Mouse (Mus musculus): Measurements from ENCODE around the gene Ms4a3.

The Ms4a3 gene

DNA sequence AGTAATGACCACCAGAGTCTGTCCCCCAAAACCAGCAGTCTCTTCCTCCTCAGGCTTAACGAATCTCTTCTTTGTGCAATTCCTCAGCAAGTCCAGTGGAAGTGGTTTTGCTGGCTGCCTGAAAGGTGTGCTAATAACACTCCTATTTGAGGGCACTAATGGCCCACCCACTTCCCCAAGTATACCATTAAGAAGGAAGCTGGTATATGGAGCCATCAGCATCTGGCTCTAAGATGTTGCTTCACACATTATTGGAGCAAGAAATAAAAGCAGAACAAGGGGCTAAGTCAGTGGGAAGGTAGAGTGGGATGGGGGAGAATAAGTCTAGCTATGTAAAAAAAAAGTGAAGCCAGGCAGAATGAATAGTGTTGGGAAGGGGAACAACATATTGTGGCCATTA lies at the start of gene Ms4a3:
TSS of gene Ms4a3 (minus strand) at position 120 of the 400 bp plus-strand sequence.
- DNase-seq: no peak

DNA sequence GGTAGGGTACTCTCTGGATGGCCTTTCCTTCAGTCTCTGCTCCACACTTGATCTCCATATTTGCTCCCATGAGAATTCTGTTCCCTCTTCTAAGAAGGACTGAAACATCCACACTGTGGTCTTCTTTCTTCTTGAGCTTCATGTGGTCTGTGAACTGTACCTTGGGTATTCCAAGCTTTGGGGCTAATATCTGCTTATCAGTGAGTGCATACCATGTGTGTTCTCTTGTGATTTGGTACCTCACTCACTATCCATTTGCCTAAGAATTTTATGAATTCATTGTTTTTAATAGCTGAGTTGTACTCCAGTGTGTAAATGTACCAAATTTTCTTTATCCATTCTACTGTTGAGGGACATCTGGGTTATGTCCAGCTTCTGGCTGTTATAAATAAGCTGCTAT lies 20.9 kb upstream of the Ms4a3 start:
- no peak for DNase-seq

DNA sequence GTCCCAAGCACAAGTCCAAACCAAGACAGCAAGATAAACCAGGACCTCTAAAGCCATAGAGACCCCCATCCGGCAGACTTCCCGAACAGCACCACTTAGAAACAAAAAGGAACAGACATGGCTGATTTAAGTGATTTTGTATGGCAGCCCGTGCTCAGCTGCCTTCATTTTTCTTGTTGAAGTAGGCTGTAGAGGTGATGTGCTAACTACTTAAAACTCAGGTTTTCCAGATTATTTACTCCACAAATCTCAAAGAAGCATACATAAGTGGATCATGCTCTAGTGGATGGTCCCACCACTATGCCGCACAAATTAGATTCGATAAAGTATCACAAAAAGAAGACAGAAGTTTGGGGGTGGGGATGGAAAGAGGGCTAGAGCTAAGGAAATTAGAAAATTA lies 19.8 kb upstream of the Ms4a3 start, which contains the start of gene Oosp2:
TSS of gene Oosp2 (minus strand) at position 101 of the 400 bp plus-strand sequence.
- no peak for DNase-seq

DNA sequence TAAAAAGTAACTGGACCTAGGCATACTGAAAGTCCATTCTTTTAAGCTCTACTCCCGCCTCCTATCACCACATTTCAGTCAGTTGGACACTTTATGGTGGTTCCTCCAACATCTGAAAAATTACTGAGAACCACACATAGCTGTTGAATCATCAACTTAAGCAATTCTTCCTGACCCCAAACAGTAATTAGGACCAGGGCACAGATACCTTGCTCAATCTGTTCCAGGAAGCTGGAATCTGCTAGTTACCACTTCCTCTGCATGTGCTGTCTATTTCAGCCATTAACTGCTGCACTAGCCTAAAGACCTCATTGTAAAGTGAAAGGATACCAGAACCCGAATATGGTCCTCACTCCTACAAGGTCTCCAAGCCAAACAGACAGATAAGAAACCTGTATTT lies 18.5 kb upstream of the Ms4a3 start:
- no peak for DNase-seq

DNA sequence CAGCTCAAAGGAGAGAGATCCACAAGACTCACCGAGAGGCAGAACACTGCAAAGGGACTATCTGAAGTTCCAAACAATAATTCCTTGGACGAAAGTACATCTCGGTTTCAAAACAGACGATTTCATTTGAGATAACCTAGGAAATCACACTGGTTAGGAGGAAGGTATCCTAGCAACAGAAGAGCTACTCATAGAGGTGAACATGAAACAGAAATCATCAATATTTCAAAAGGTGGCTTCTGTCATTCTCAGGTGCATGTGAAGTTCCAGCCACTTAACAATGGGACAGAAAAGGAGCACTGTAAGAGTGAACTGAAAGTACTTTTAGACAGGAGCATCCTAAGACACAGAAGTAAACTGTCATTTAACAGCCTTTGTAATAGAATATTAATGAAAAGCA lies 8.9 kb upstream of the Ms4a3 start:
- no peak for DNase-seq

DNA sequence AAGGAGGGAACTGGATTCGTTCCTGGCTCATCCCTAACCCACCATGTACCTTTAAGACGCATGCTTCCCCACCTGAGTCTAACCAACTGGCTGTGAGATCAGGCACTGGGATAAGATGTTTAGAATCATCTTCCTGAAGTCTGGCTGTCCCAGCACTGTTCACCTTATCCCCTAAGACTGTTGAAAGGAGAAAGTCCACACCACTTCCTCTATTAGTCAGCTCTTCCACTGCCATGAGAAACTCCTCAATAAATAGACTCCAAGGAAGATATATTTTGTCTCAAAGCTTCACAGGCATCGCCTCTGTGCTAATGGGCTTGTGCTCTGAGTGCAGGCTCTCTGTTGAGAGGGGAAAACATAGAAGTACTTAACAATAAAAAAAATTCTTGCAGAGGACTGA lies 5.5 kb upstream of the Ms4a3 start:
- DNase-seq: no peak

DNA sequence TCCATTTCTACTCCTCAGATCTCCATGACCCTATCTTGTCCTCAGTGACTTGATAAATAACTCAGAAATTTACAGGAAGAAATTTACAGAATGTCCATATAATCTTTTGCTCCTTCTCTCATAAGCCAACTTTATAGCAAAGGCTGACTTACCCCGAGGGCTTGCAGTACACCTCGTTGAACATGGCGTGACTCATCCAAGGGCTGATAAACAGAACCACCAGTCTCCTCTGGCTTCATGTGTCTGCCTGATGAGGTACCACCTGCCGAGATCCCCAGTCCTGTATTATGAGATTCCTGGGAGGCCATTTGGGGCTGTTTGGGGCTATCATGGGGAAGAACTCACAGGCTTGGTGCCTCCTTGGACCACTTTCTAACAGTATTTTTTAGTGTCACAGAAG lies 1.6 kb downstream of the Ms4a3 start:
- DNase-seq: no peak

DNA sequence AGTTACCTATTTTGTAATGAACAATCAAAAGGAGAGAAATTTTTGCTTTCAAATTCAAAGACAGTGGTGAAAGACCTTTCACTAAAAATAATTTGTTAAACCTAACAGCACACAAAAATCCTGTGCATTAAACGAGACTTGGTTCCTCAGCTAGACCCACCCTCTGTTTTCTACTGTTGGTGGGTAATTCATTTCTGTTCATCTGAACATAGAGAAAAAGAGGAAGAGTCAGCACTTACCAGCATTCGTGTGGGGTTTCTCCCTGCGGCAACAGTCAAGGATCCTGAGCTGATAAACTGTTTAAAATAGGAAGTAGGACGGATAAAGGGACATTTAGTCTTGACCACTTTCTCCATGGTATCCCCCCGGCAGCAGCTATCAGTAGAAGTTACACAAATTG lies 5.1 kb downstream of the Ms4a3 start:
- DNase-seq: no peak

DNA sequence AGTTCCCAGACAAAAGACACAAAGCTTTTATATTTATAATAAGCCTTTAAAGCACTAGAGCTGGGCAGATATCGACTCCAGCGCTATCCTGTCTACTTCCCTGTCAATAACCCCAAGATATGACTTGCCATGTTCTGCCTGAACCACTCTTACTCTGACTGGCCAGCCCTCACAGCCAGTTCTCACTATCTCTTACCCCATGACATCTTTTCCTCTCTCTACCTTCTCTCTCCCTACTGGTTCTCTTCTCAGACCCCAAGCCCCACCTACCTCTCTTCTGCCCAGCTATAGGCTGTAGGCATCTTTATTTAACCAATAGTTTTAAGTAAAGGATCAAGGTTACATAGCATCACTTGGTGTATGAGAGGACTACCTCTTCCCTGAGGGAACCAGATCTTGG lies 6.3 kb downstream of the Ms4a3 start:
- no peak for DNase-seq

DNA sequence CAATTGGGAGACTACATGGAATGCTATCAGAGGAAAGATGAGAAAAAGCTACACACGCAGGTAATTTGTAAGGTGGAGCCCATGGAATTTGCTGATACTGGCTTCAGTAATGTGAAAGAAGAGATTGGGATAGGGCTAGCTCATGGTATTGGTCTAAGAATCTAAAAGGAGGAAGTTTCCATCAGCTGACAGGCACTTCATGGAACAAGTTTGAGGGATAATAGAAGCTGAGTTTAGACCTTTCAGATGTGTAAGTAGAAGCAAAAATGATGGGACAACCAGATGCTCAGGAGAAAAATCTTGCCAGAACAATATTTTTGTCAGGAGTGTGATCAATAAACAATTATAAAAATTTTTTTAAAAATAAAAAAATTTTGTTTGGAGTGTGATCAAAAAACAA lies 6.9 kb downstream of the Ms4a3 start:
- DNase-seq: no peak

DNA sequence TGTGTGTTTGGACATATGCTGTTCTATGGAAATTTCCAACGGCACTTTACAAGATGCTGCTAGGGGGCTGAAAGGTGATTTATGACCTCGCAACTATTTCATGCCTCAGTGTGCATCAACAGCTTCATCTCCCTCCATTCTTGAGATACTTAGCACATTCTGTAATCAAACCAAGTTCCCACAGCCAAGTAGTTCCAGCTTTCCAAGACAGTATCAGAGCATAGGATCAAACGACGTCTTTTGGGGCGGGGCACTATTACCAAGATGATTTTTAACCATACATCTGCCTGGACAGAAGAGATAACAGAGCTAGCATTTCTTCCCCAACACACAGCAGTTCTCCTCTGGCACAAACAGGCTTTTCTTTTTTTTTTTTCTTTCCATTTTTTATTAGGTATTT lies 15.4 kb downstream of the Ms4a3 start:
- no peak for DNase-seq

DNA sequence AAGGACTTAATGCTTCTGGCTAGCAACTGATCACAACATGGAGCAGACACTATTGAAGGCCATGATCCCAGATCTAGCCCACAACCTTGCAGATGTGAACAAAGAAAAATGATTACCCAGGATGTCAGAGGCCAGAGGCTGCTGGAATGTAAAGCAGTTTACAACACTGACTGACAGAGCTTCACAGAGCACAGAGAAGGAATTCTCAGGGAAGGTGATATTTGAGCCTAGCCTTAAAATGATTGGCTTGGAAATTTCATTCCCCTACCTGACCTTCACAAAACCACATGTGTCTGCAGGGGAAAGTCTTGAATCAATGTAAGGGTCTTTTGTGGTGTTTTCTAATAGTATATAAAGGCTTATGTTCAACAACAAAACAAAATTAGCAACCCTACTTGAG lies 15.9 kb downstream of the Ms4a3 start:
- DNase-seq: no peak

DNA sequence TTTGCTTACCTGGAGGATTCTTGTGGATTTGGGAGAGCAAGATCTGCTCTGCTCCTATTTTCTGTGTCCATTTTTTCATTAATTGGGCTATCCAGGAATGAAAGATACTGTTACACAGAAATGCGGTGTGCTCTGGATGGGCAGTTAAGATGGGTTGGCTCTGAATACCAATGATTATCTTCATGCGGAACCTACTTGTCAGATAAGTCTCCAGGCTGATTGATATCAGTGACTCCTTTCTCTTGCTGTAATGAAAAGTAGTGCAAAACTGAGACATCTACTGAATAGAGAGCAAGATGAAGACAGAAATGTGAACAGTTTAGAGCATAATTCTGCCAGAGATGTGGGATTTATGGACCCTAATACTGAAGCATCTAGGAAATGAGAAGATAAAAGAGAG lies 17.1 kb downstream of the Ms4a3 start, which contains the start of gene Ms4a2:
TSS of gene Ms4a2 (minus strand) at position 169 of the 400 bp plus-strand sequence.
- DNase-seq: no peak

DNA sequence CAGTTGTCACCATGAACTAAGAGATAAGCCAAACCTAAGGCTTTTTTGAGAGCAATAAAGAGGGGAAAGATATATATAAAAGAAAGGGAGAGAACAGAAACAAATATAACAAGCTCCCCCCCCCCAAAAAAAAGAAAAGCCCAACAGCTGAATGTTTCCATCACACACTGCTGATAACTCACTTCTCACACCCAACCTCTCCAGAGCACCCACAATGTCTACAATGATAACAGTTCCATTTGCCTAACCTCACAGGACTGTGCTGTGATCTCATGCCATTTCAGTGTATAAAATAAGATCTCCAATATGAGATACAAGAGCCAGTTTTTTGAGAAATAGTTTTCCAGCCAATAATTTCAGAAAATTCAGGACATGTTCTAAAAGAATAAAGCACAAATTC lies 22.7 kb downstream of the Ms4a3 start:
- DNase-seq: no peak

DNA sequence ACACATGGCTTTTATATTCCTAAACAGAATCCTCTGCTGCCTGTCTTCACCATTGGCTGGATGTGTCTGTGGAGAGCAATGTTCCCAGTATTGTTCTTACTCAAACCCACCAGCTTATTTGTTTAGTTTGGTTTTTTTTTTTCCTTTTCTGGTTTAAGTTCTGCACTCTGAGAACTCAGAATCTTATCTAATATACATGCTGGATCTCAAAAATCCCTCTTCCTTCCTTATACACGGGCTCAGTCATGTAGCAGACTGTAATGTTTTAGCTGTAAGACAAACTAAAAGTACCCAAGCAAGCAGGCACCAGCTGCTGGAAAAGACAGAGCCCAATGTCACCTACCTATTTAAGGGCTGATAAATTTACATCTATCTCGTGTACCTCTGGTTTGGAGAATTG lies 25.8 kb downstream of the Ms4a3 start:
- no peak for DNase-seq

DNA sequence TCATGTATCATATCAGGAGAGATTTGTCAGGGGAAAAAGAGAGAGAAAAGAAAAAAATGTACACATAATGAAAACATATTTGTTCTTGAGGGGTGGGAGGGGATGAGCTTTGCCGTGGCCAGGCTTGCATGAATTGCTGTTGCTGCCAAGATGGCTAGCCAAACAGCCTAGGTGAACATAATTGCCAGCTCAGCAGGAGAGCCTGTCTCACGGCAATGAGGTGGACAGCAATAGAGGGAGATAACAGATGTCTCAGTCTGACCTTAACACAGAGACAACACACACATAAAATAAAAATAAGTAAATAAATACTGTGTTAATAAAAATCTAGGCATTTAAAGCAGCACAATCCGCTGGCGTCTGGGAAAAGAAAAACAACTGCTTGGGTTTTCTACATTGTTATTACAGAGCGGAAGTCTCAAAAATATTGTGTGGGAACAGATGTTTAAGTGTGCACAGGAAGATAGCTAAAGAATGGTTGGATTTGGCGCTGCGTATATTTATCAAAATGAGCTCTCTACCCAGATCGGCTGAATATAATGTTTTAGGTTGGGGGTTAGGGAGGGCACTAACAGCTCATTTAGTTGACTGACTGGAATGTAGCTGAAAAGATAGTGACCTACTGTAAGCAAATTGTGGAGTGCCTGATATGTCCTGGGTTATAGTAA lies 26.7 kb downstream of the Ms4a3 start:
- no peak for DNase-seq

DNA sequence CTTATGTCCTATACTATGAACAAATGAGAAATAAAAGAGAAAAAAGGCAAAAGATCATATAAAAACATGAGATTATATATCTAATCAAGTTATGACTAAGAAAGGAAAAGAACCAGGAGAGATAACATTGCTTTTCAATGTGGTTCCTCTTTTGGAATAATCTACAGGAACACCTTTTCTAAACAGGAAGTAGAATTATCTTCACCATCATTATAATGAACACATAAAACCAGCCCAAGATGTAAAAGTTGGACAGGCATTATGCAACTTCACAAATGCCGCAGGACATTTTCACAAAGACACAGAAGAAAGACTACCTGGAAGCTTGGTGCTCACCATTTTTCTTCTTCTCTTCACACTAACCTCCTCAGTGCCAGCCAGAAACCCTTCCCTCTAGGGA lies 27.6 kb downstream of the Ms4a3 start:
- no peak for DNase-seq

DNA sequence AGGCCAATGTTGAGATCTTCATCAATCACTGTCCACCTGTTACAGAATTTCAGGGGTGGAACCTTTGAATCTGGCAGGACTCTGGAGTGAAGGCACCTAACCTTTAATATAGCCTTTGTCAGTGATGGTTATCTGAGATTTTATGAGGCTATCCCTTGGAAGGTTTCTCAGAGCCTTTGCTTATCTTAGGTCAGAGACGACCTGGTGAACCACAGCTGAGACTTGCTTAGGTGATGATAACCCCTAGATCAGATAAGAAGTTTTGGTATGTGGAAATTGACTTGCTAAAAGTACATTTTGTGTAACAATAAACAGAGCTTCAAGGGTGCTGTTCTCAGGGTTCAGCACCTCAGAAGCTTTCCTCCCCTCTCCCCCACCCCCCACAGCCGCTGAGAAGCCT lies 28.4 kb downstream of the Ms4a3 start:
- no peak for DNase-seq

DNA sequence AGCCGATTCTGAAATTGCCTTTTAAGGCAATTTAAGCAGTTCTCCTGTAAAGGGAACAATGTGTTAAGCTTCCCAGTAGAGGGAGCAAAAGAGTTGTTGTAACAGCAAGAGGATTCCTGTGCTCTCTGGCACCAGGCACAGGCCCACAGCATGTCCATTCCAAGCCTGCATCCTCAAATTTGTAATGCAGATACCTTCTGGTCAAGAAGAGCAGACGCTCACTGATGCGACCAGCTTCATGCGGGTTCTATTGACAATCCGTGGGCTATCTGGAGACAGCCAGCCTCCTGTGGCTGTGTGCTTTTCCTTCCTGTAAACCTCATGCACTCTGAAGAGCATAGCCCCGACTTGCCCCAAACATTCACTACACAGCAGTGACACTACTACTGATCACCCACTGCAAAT lies 29.1 kb downstream of the Ms4a3 start:
- DNase-seq: peak in 1 of 2 experiments; percentile 16

DNA sequence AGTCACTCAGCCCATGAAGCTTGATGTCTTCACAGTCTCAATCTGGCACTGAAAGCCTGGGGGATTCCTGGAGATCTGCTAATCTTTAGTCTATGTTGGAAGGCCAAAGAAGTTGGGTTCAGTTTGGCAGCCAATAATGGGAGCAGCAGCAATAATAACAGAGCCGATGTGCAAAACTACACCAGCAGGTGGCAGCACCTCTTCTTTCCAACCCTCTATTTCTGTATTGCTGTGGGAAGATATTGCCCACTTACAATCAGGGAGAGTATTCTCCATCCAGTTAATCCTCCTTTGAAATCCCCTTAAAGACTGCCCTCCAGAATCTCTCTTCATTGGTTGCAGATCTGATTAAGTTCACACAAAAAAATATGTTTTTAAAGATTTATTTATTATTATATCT lies 32.5 kb downstream of the Ms4a3 start:
- DNase-seq: peak; percentile 20 to 47

DNA sequence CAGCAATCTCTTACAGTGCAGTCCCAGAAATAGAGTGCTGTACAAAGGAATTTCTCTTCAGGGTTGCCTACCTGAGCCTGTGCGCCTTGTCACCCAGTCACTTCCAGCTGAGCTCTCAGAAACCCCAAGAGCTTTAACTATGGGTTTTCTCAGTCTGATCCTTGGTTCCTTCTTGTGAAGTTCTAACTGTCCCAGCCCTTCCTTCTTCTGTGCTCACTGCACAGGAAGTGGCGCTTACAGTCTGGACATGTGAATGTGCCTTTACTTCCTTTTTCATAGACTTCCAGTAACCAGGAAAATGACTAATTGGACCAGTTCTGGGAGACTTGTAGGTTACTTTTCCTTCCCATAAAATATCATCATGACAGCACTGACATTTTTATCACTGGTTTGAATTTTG lies 36.0 kb downstream of the Ms4a3 start, which contains the start of gene Ms4a6d:
TSS of gene Ms4a6d (minus strand) at position 247 of the 400 bp plus-strand sequence.
- DNase-seq: no peak

DNA sequence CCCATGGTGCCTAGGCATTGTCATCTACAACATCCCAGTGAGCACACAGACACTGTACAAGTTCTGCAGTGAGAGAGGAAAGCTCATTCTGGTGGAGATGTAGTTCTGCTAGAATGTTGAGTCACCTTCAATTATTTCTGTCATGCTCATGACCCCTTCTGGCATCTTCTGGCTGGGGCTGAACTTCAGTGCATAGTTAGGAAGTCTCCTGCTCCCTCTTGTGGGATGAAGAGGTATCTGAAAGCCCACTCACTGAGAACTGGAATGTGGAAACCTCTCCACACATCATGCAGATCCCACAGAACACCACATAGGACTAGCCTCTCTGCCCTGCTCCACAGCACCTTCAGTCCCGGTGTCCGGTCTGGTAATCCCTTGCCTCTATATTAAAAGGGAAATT lies 38.6 kb downstream of the Ms4a3 start:
- peak; percentile 29 to 53 for DNase-seq

DNA sequence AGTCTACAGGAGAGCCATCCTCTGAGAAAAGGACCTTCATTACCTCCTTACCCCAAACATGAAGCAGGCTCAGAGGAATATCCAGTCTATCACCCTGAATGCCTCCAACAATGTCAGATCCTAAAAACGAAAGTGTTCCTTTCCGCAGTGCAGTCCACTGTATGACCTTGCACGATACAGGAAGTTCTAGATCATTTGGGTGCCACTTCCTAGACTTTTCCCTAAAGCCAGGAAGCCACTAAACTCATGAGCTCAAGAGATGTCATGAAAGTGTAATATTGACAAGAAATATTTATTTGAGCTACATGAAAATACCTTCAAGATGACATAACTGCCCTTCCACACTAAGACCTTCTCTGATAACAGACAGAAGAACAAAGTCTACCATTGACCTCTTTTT lies 39.3 kb downstream of the Ms4a3 start:
- no peak for DNase-seq

DNA sequence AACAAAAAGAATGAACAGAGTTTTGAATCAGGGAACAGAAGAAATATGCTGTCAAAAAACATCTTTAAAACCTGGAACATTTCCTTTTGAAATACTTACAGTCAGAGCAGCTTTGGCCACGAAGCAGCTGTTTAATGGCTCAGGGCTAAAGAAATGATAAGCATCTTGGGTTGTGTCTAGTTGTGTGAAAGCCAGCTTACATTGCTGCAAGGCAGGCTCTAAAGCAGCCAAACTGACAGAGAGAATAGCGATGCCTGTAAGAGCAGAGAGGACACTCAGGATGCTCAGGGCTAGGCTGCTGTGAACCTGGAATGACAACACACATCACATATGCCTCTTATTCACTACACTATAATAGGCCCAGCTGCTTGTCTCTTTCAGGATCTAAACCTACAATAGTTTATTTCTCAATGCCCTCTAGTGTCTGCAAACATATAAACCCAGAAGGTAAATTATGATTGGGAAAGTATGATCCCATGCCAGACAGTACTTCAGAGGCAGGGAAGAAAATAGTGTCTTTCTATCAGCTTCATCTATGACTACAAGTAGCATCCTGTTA lies 50.7 kb downstream of the Ms4a3 start:
- peak; percentile 16 to 19 for DNase-seq

DNA sequence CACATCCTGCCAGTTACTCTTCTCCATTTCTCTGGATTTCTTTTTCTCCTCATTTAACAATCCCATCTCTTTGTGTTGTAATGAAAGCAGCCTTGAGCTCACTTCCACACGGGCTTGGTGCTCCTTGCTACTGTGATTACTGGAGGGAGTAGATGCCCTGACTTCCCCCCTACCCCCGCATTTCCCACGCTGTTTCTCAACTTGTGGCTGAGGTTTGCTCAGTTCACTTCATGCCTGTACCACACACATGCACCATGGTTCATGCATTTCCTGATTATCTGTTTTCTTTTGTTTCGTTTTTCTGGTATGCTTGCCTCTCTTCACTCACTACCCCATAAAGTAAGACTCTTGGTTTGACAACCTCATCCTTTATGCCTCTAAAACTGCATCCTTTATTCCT lies 51.4 kb downstream of the Ms4a3 start:
- peak; percentile 46 to 57 for DNase-seq

Measured in thymus, postnatal 36 days (tissue).